Mouse (Mus musculus) neural tube, embryonic 11.5 days (tissue): ENCODE measurements around the gene Plekhj1. TPM values are rescaled to one million over a fixed set of nuclear protein-coding genes. Genes with fewer than 3 reads are reported as not detected.

ENCODE experiments used
- ATAC-seq: fragments of 200-750 bp; cut with Nextera tagmentation; 2 replicates; pipeline ENCODE4 v1.8.0; 2017; ENCODE audit warnings: moderate number of reproducible peaks, mild to moderate bottlenecking, moderate TSS enrichment, moderate library complexity; ENCODE audit not compliant: insufficient read depth, low FRiP score, low TSS enrichment
- DNase-seq: peaks from one replicate; pipeline ENCODE4 v3.0.0-alpha.2; 2015; ENCODE audit warnings: low spot score
- H3K27ac ChIP-seq: fragments of 300-500 bp; sonication (generic); 2 replicates; pipeline ENCODE4 v1.5.1; 2014; ENCODE audit warnings: low read depth, mild to moderate bottlenecking, low read length
- H3K27me3 ChIP-seq: fragments of 300-500 bp; sonication (generic); 2 replicates; pipeline ENCODE4 v1.6.1; 2014; ENCODE audit warnings: mild to moderate bottlenecking, low read length, mixed read lengths; ENCODE audit not compliant: control insufficient read depth, insufficient read depth
- H3K36me3 ChIP-seq: fragments of 300-500 bp; sonication (generic); 2 replicates; pipeline ENCODE4 v1.6.1; 2014; ENCODE audit warnings: mild to moderate bottlenecking, low read length, moderate library complexity, mixed read lengths; ENCODE audit not compliant: control insufficient read depth, insufficient read depth
- H3K4me1 ChIP-seq: fragments of 300-500 bp; sonication (generic); 2 replicates; pipeline ENCODE4 v1.6.1; 2014; ENCODE audit warnings: low read length, mixed read lengths; ENCODE audit not compliant: control insufficient read depth, insufficient read depth
- H3K4me2 ChIP-seq: fragments of 300-500 bp; sonication (generic); 2 replicates; pipeline ENCODE4 v1.6.1; 2014; ENCODE audit warnings: low read depth, mild to moderate bottlenecking, moderate library complexity
- H3K4me3 ChIP-seq: fragments of 300-500 bp; sonication (generic); 2 replicates; pipeline ENCODE4 v1.5.1; 2014; ENCODE audit warnings: low read depth, low read length
- H3K9ac ChIP-seq: fragments of 300-500 bp; sonication (generic); 2 replicates; pipeline ENCODE4 v1.6.1; 2014; ENCODE audit warnings: mild to moderate bottlenecking, low read length
- H3K9me3 ChIP-seq: fragments of 300-500 bp; sonication (generic); 2 replicates; pipeline ENCODE4 v1.6.1; 2016; ENCODE audit warnings: low read length; ENCODE audit not compliant: control insufficient read depth
- WGBS: fragments of 180-500 bp; shearing (Covaris S2); extraction: QIAGEN DNeasy Blood & Tissue Kit; methylation state at CpG from one replicate; pipeline ENCODE4 v1.1.7; 2014; 5-methylcytosine and 5-hydroxymethylcytosine counted together
- microRNA counts: library from miRNA; unstranded; fragments of <30 nt; microRNA quantifications from one replicate; lab custom pipeline; 2015
- microRNA-seq: library from miRNA; unstranded; fragments of <30 nt; microRNA quantifications from one replicate; pipeline ENCODE4, GENCODE M21; 2016
- polyA plus RNA-seq: library from polyadenylated mRNA; unstranded; fragments of >200 nt; fragmentation: Nextera tagmentation; extraction: Ambion mirVana; gene quantifications from 2 replicates; pipeline ENCODE4 v1.2.1, GENCODE M21; 2014

Gene Plekhj1
- polyA plus RNA-seq, 1 experiment from 2014 or later, result 153 TPM

- no peaks in the 10 kb centered on the region for H3K27me3 ChIP-seq
- no peak for ATAC-seq
- H3K9me3 ChIP-seq, result no peaks in the 10 kb centered on the region
- H3K9ac ChIP-seq, result peak overlapping the region; percentile 98
- H3K4me3 ChIP-seq, result peak overlapping the region; percentile 99
- H3K27ac ChIP-seq, result peak overlapping the region; percentile 83
- peaks cover 26% of the 10 kb centered on the region for H3K4me1 ChIP-seq
- no peak for DNase-seq
- peak overlapping the region; percentile 79 for H3K4me2 ChIP-seq
- no peaks in the 10 kb centered on the region for H3K36me3 ChIP-seq
- 1% methylated on average over 65 of the region's 75 CpGs for WGBS
Observed at GRCm38 (mm10) chr10:80755291-80756015, 43.0 kb downstream of the Plekhj1 start.

DNA sequence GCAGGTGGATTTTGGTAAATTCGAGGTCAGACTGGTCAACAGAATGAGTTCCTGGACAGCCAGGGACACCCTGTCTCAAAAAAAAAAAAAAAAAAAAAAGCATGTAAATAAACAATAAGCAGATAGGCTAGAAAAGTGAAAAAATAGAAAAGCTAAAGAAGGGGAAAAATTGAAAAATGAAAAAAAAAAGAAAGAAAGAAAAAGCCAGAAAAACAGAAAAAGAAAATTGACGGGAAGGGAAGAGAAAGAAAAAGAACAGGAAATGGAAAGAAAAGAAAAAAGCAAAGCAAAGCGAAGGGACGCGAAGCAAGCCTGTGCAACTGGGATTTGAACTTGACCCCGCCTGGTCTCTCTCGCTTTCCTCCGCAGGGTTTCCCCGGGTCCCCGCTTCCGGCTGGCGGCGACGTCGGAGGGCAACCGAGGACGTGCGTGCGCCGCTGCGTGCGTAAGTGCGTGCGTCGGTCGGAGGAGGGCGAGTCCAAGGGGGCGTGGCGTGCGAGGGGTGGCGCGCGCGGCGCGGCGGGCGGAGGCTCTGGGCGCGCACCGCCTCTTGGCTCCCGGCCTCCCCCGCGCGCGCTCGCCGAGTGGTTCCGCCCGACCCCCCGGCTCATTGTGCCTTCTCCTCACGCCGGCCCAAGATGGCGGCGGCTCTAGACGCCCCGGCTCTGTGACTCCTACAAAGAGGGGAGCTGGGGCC, 43.7 kb downstream of the Plekhj1 start, which contains the start of gene Dot1l:
TSS of gene Dot1l (plus strand) at position 613 of the 697 bp plus-strand sequence.
- Histone ChIP-seq H3K27me3 (no peaks in the 10 kb centered on the region), H3K9ac (peak within 1 kb of the TSS; percentile 98), H3K4me1 (peaks cover 26% of the 10 kb centered on the region), H3K36me3 (no peaks in the 10 kb centered on the region), H3K4me2 (peak within 1 kb of the TSS; percentile 79), H3K4me3 (peak within 1 kb of the TSS; percentile 99), H3K9me3 (no peaks in the 10 kb centered on the region), H3K27ac (peak within 1 kb of the TSS; percentile 83)
- DNase-seq (peak; percentile 99), ATAC-seq (peak; percentile 87)
- WGBS, result 1% methylated on average over 40 of the region's 57 CpGs

- peak; percentile 42; the same call in 1 of the 2 replicates for ATAC-seq
- H3K4me3 ChIP-seq, result peak overlapping the region; percentile 14; the same call in 1 of the 2 replicates
- 4% methylated on average over 6 of the region's 6 CpGs for WGBS
- H3K9ac ChIP-seq, result no peak overlapping the region
- no peaks in the 10 kb centered on the region for H3K27me3 ChIP-seq
- H3K27ac ChIP-seq, result no peak overlapping the region
- peaks cover 21% of the 10 kb centered on the region for H3K4me1 ChIP-seq
- H3K4me2 ChIP-seq, result peak overlapping the region; percentile 33
- peak; percentile 82 for DNase-seq
- no peaks in the 10 kb centered on the region for H3K9me3 ChIP-seq
- H3K36me3 ChIP-seq, result no peaks in the 10 kb centered on the region
Observed at GRCm38 (mm10) chr10:80752079-80752625, 46.3 kb downstream of the Plekhj1 start.

DNA sequence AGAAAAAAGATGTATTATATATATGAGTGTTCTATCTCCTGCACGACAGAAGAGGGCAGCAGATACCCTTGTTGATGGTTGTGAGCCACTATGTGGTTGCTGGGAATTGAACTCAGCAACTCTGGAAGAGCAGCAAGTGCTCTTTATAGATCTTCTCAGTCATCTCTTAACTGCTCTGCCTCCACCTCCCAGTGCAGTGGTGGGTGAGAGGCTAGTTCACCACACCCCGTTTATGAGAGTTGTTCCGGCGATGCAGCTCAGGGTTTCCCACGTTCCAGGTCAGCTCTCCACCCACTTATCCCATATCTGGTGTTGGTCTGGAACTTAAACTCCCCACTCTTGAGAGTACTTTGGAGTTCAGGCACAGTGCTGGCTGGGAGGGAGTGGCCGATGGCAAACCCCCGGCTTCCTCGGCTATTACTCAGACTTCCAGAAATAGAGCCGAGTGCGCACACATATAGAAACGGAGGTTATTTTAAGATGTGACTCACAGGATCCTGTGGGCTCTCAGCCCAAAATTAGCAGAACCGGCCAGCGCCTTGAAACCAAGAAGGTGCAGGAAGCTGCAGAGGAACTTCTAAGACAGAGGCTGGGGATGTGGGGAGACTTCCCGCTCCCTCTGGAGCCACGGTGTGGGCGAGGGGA, 47.1 kb downstream of the Plekhj1 start:
- ATAC-seq (no peak), DNase-seq (no peak)
- Histone ChIP-seq H3K9ac (no peak overlapping the region), H3K4me1 (peaks cover 12% of the 10 kb centered on the region), H3K27ac (no peak overlapping the region), H3K36me3 (no peaks in the 10 kb centered on the region), H3K27me3 (no peaks in the 10 kb centered on the region), H3K4me3 (peak overlapping the region; percentile 14; the same call in 1 of the 2 replicates), H3K4me2 (peak overlapping the region; percentile 33), H3K9me3 (no peaks in the 10 kb centered on the region)
- 14% methylated on average over 16 of the region's 16 CpGs for WGBS

- ATAC-seq (no peak), DNase-seq (peak; percentile 53)
- Histone ChIP-seq H3K36me3 (no peaks in the 10 kb centered on the region), H3K9ac (no peak overlapping the region), H3K27me3 (no peaks in the 10 kb centered on the region), H3K4me1 (peaks cover 6% of the 10 kb centered on the region; the same call in 1 of the 2 replicates), H3K9me3 (no peaks in the 10 kb centered on the region), H3K4me2 (no peak overlapping the region), H3K27ac (no peak overlapping the region), H3K4me3 (no peak overlapping the region)
- WGBS, result 11% methylated on average over 6 of the region's 6 CpGs
Observed at GRCm38 (mm10) chr10:80748609-80749008, 49.8 kb downstream of the Plekhj1 start.

GRCm38 (mm10) chr10:80747410-80747809, 51.0 kb downstream of the Plekhj1 start:
- Histone ChIP-seq H3K4me1 (peaks cover 6% of the 10 kb centered on the region; the same call in 1 of the 2 replicates), H3K27me3 (no peaks in the 10 kb centered on the region), H3K4me3 (no peak overlapping the region), H3K4me2 (no peak overlapping the region), H3K36me3 (no peaks in the 10 kb centered on the region), H3K9ac (no peak overlapping the region), H3K9me3 (no peaks in the 10 kb centered on the region), H3K27ac (no peak overlapping the region)
- DNase-seq (peak; percentile 66), ATAC-seq (no peak)
- WGBS, result 24% methylated on average over 3 of the region's 3 CpGs

MicroRNAs encoded within 50 kb of the gene (microRNA counts, 519-probe panel; counts per million panel counts)
- 171 counts per million, percentile 57 among the panel's probes with 10 or more counts for microRNA mmu-miR-1982 (lab: Ali Mortazavi, UCI)

Small RNA genes lying within 50 kb of the gene (microRNA-seq; reads per million reads assigned to microRNA genes)
- 3.6 reads per million, percentile 7 among the genes with 10 or more reads in this experiment for gene Mir1982

Other genes with a start within 250 kb of the Plekhj1 start
- 30.7 and 31.4 TPM in 2 replicates for gene Rexo1, start 237.1 kb downstream of the Plekhj1 start, polyA plus RNA-seq
- gene Klf16, start 221.3 kb downstream of the Plekhj1 start, polyA plus RNA-seq, result 4.5 and 5.5 TPM in 2 replicates
- gene Abhd17a, start 208.3 kb downstream of the Plekhj1 start, polyA plus RNA-seq, result 119 and 120 TPM in 2 replicates
- gene Scamp4, start 195.8 kb downstream of the Plekhj1 start, polyA plus RNA-seq, result 72.1 and 77.7 TPM in 2 replicates
- gene Adat3, start 195.7 kb downstream of the Plekhj1 start, polyA plus RNA-seq, result 8.0 and 10.9 TPM in 2 replicates
- 2.4 and 3.1 TPM in 2 replicates for gene Gm49322, start 192.6 kb downstream of the Plekhj1 start, polyA plus RNA-seq
- 117 TPM in 2 replicates for gene Csnk1g2, start 175.8 kb downstream of the Plekhj1 start, polyA plus RNA-seq
- 71.1 and 78.8 TPM in 2 replicates for gene Btbd2, start 141.6 kb downstream of the Plekhj1 start, polyA plus RNA-seq
- 79.5 and 85.5 TPM in 2 replicates for gene Mknk2, start 120.5 kb downstream of the Plekhj1 start, polyA plus RNA-seq
- gene Mob3a, start 96.6 kb downstream of the Plekhj1 start, polyA plus RNA-seq, result 58.9 and 60.3 TPM in 2 replicates
- 10.6 and 11.5 TPM in 2 replicates for gene Izumo4, start 96.4 kb downstream of the Plekhj1 start, polyA plus RNA-seq
- gene Ap3d1, start 56.4 kb downstream of the Plekhj1 start, polyA plus RNA-seq, result 69.3 and 79.1 TPM in 2 replicates
- gene Dot1l, start 43.4 kb downstream of the Plekhj1 start, polyA plus RNA-seq, result 23.9 and 24.3 TPM in 2 replicates
- 96.6 and 101 TPM in 2 replicates for gene Sf3a2, start 428 bp downstream of the Plekhj1 start, polyA plus RNA-seq
- not detected in 2 replicates for gene Amh, start 6.6 kb upstream of the Plekhj1 start, polyA plus RNA-seq
- gene Jsrp1, start 14.9 kb upstream of the Plekhj1 start, polyA plus RNA-seq, result 1.6 and 1.9 TPM in 2 replicates
- 1,810 and 1,847 TPM in 2 replicates for gene Oaz1, start 28.0 kb upstream of the Plekhj1 start, polyA plus RNA-seq
- 0.40 and 0.66 TPM in 2 replicates for gene Lingo3, start 45.4 kb upstream of the Plekhj1 start, polyA plus RNA-seq
- gene Lsm7, start 56.6 kb upstream of the Plekhj1 start, polyA plus RNA-seq, result 305 and 307 TPM in 2 replicates
- 31.2 and 34.2 TPM in 2 replicates for gene Sppl2b, start 56.6 kb upstream of the Plekhj1 start, polyA plus RNA-seq
- gene Tmprss9, start 73.2 kb upstream of the Plekhj1 start, polyA plus RNA-seq, result 0.08 and 0.11 TPM in 2 replicates
- gene Timm13, start 102.3 kb upstream of the Plekhj1 start, polyA plus RNA-seq, result 312 and 323 TPM in 2 replicates
- 23.0 and 27.9 TPM in 2 replicates for gene Lmnb2, start 119.6 kb upstream of the Plekhj1 start, polyA plus RNA-seq
- 7.9 and 8.5 TPM in 2 replicates for gene Gadd45b, start 131.4 kb upstream of the Plekhj1 start, polyA plus RNA-seq
- 8.1 and 9.4 TPM in 2 replicates for gene Gng7, start 216.3 kb upstream of the Plekhj1 start, polyA plus RNA-seq
- 4.2 and 4.7 TPM in 2 replicates for gene Diras1, start 227.0 kb upstream of the Plekhj1 start, polyA plus RNA-seq
- 13.3 and 14.5 TPM in 2 replicates for gene Slc39a3, start 238.8 kb upstream of the Plekhj1 start, polyA plus RNA-seq